Mouse (Mus musculus) bone marrow macrophage, adult 2 months (primary cell): Measurements from ENCODE around the gene Cish.

Source experiments
- CTCF ChIP-seq: IDR thresholded peaks from 2 replicates; pipeline ENCODE4 v1.5.1; 2012; ENCODE audit warnings: low read depth, mild to moderate bottlenecking, low read length, moderate library complexity
- POLR2A ChIP-seq: IDR thresholded peaks from 2 replicates; pipeline ENCODE4 v1.6.1; 2012; ENCODE audit warnings: mild to moderate bottlenecking, low read depth, low read length, borderline replicate concordance

- no peak for TF ChIP-seq CTCF
- TF ChIP-seq POLR2A: no peak
Observed at GRCm38 (mm10) chr9:107304383-107304782, 8.6 kb downstream of the Cish start.
